Mouse (Mus musculus) spleen, adult 2 months (tissue): ENCODE measurements around the gene Zcchc24.

Experiments
- CTCF ChIP-seq: fragments of 200-500 bp; IDR thresholded peaks from 2 replicates; pipeline ENCODE4 v1.5.1; 2011; ENCODE audit warnings: mild to moderate bottlenecking, inconsistent platforms; ENCODE audit not compliant: insufficient read depth, insufficient read length, insufficient replicate concordance; ENCODE audit errors: extremely low read depth
- POLR2A ChIP-seq: fragments of 200-500 bp; IDR thresholded peaks from 2 replicates; pipeline ENCODE4 v1.6.1; 2011; ENCODE audit warnings: low read depth, low read length, inconsistent platforms

GRCm38 (mm10) chr14:25765921-25766320 lies 2.9 kb downstream of the Zcchc24 start:
- TF ChIP-seq POLR2A = no peak
- TF ChIP-seq CTCF = no peak
